Mouse (Mus musculus) stomach, postnatal 0 days (tissue): ENCODE data around the gene Baiap3.

Experiments
- CTCF ChIP-seq: IDR thresholded peaks from 2 replicates; pipeline ENCODE4 v1.5.1; 2016; ENCODE audit warnings: antibody characterized with exemption, low read depth, mild to moderate bottlenecking, moderate library complexity
- EP300 ChIP-seq: optimal IDR thresholded peaks from 2 replicates; pipeline ENCODE3; 2016; ENCODE audit warnings: antibody characterized with exemption

- TF ChIP-seq EP300: no peak
- no peak for TF ChIP-seq CTCF
Measured at GRCm38 (mm10) chr17:25282133-25282532, 26.0 kb upstream of the Baiap3 start.
